Mouse (Mus musculus) kidney, adult 9 months (tissue): ENCODE measurements around the gene Vmn1r85.

ENCODE experiments used
- DNase-seq: peaks from one replicate; pipeline ENCODE4 v3.0.0; 2022

The Vmn1r85 gene

GRCm38 (mm10) chr7:13037901-13038555, 56.9 kb downstream of the Vmn1r85 start, which contains the start of gene Ube2m:
Gene Ube2m (minus strand): TSS chr7:13038275.
- peak; percentile 98 for DNase-seq

- DNase-seq = no peak
Measured at GRCm38 (mm10) chr7:13037366-13037765, 57.6 kb downstream of the Vmn1r85 start.

- no peak for DNase-seq
Measured at GRCm38 (mm10) chr7:13036806-13037205, 58.2 kb downstream of the Vmn1r85 start.

- no peak for DNase-seq
Measured at GRCm38 (mm10) chr7:13035211-13035855, 59.6 kb downstream of the Vmn1r85 start.

GRCm38 (mm10) chr7:13034148-13034977, 60.6 kb downstream of the Vmn1r85 start, which contains the start of gene Chmp2a:
Gene Chmp2a (minus strand): TSS chr7:13034807.
- peak; percentile 98 for DNase-seq

GRCm38 (mm10) chr7:13033451-13034147, 61.4 kb downstream of the Vmn1r85 start:
- no peak for DNase-seq
